Mouse (Mus musculus) embryonic fibroblast, embryonic 13.5 days (primary cell): ENCODE measurements around the gene Amz1.

Source experiments
- CTCF ChIP-seq: IDR thresholded peaks from 2 replicates; pipeline ENCODE4 v1.5.1; 2011; ENCODE audit warnings: mild to moderate bottlenecking, control low read depth, low read length, moderate library complexity, borderline replicate concordance; ENCODE audit not compliant: insufficient read depth
- POLR2A ChIP-seq: IDR thresholded peaks from 2 replicates; pipeline ENCODE4 v1.6.1; 2011; ENCODE audit warnings: low read depth, mild to moderate bottlenecking, control low read depth, low read length, moderate library complexity

DNA sequence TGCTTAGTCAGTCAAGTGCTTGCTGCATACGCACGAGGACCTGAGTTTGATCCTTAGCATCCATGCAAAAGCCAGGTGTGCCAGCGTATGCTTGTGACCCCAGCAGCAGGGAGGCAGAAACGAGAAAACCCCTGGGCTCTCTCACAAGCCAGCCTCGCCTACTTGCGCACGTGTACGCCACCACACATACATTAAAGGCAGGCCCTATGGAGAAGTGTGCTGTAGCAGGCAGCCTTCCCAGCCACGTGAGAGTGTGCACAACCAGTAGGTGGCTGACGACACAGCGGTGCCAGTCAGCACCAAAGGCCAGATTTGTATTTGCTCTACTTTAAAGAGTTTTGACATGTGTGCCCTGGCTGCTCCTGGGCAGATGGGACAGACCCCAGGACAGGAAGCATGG lies 48.3 kb upstream of the Amz1 start:
- TF ChIP-seq POLR2A (no peak), CTCF (no peak)
